Comparison of ENCODE assay signal across 14 mouse cellular contexts in genomic region chr10:7140282-7140681, GRCm38 (mm10).
A peak's percentile ranks its signal among the peaks of the same experiment; 100 is the strongest.
DNase-seq lines count a peak whose midpoint lies in the region; ATAC-seq and TF ChIP-seq lines count a peak whose summit lies in the region.
"Had no signal": no experiment of that assay in that cellular context is flagged by ENCODE, and none has a peak within 500 bp of the region (broad histone marks: within the 10 kb centered on the region; RNA-seq: fewer than 3 reads in every experiment).

No protein-coding gene starts in this region.

- WGBS in kidney, adult 2 months = 20% methylated on average over 6 of the region's 6 CpGs
- WGBS in liver, embryonic 13.5 days (ENCODE audit: insufficient replicate concordance) = 49% methylated on average over 6 of the region's 6 CpGs

- peak; percentile 22 for DNase-seq in adrenal gland, postnatal 10 days
- no peak for DNase-seq in adrenal gland, postnatal 4 days (ENCODE audit: low spot score in 2 of 2)
- DNase-seq in kidney, adult 2 months = peak; percentile 93
- no peak for DNase-seq in liver, embryonic 13.5 days
- DNase-seq in layer of hippocampus, adult 2 months (ENCODE audit: low spot score in 2 of 2) = no peak
- DNase-seq in thymus, postnatal 10 days (ENCODE audit: low spot score in 2 of 2) = no peak
- no peak for DNase-seq in frontal cortex, postnatal 36 days (ENCODE audit: low spot score in 2 of 2)
- DNase-seq: gastrocnemius, postnatal 36 days; heart, postnatal 36 days; layer of hippocampus, adult 9-11 months had no signal

- ATAC-seq in liver, embryonic 13.5 days (ENCODE audit: low read depth) = peak; percentile 58

- peak overlapping the region; percentile 9; the same call in 1 of the 2 replicates for H3K27ac ChIP-seq in bone marrow macrophage, adult 2 months (ENCODE audit: insufficient read depth, low read depth, low read length)
- H3K27ac ChIP-seq in kidney, adult 2 months (ENCODE audit: insufficient read depth, low read depth, low read length) = no peak overlapping the region
- no peak overlapping the region for H3K27ac ChIP-seq in liver, embryonic 13.5 days
- no peak overlapping the region for H3K27ac ChIP-seq in layer of hippocampus, adult 2 months
- H3K27ac ChIP-seq: limb, embryonic 13.5 days; midbrain, embryonic 10.5 days; neural tube, embryonic 12.5 days had no signal

- H3K9ac ChIP-seq in liver, embryonic 13.5 days = no peak overlapping the region
- H3K9ac ChIP-seq: limb, embryonic 13.5 days; neural tube, embryonic 12.5 days had no signal

- peaks cover 21% of the 10 kb centered on the region for H3K4me1 ChIP-seq in bone marrow macrophage, adult 2 months (ENCODE audit: control insufficient read depth, insufficient read depth, low read length)
- H3K4me1 ChIP-seq in kidney, adult 2 months (ENCODE audit: control insufficient read depth, insufficient read depth, low read length) = peaks cover 17% of the 10 kb centered on the region; the same call in 1 of the 2 replicates
- no peaks in the 10 kb centered on the region; the same call in 1 of the 2 replicates for H3K4me1 ChIP-seq in liver, embryonic 13.5 days (replicated peaks)
- H3K4me1 ChIP-seq: midbrain, embryonic 10.5 days; neural tube, embryonic 12.5 days had no signal

- no peak overlapping the region for H3K4me3 ChIP-seq in bone marrow macrophage, adult 2 months (ENCODE audit: insufficient read depth, low read length)
- H3K4me3 ChIP-seq in kidney, adult 2 months (ENCODE audit: insufficient read depth, low read depth, low read length) = no peak overlapping the region
- H3K4me3 ChIP-seq in liver, embryonic 13.5 days (replicated peaks) = no peak overlapping the region
- H3K4me3 ChIP-seq in layer of hippocampus, adult 2 months = no peak overlapping the region
- H3K4me3 ChIP-seq: limb, embryonic 13.5 days; midbrain, embryonic 10.5 days; neural tube, embryonic 12.5 days had no signal

- no peaks in the 10 kb centered on the region for H3K36me3 ChIP-seq in kidney, adult 2 months (ENCODE audit: control insufficient read depth, insufficient read depth, low read length)
- no peaks in the 10 kb centered on the region for H3K36me3 ChIP-seq in liver, embryonic 13.5 days
- H3K36me3 ChIP-seq: neural tube, embryonic 12.5 days had no signal

- TF ChIP-seq POLR2A in bone marrow macrophage, adult 2 months (IDR thresholded peaks at IDR 0.05; ENCODE audit: borderline replicate concordance, low read depth, low read length) = no peak
- no peak for TF ChIP-seq POLR2A in kidney, adult 2 months (IDR thresholded peaks at IDR 0.05; ENCODE audit: low read depth, low read length)

- H3K4me2 ChIP-seq in liver, embryonic 13.5 days = no peak overlapping the region
- H3K4me2 ChIP-seq: limb, embryonic 13.5 days; neural tube, embryonic 12.5 days had no signal

- no peaks in the 10 kb centered on the region for H3K9me3 ChIP-seq in liver, embryonic 13.5 days (replicated peaks)
- H3K9me3 ChIP-seq: limb, embryonic 13.5 days; midbrain, embryonic 10.5 days; neural tube, embryonic 12.5 days had no signal

- no peaks in the 10 kb centered on the region for H3K27me3 ChIP-seq in kidney, adult 2 months (replicated peaks; ENCODE audit: control insufficient read depth, insufficient read depth, low read length)
- H3K27me3 ChIP-seq in liver, embryonic 13.5 days = no peaks in the 10 kb centered on the region
- H3K27me3 ChIP-seq: limb, embryonic 13.5 days; neural tube, embryonic 12.5 days had no signal

- TF ChIP-seq CTCF in bone marrow macrophage, adult 2 months (IDR thresholded peaks at IDR 0.05; ENCODE audit: low read depth, low read length) = no peak
- TF ChIP-seq CTCF in kidney, adult 2 months (conservative IDR thresholded peaks at IDR 0.05; ENCODE audit: insufficient read depth, insufficient read length, low read depth, low read length) = no peak
- TF ChIP-seq CTCF in layer of hippocampus, adult 2 months (conservative IDR thresholded peaks at IDR 0.05) = no peak

Comparison
In these comparisons a context has a peak if more than half of its experiments do, and no peak if none do; other contexts are left out.
1. DNase-seq: peak in adrenal gland, postnatal 10 days (single experiment) and kidney, adult 2 months (single experiment); none in adrenal gland, postnatal 4 days (0 of 2), liver, embryonic 13.5 days (single experiment), layer of hippocampus, adult 2 months (0 of 2), thymus, postnatal 10 days (0 of 2) and frontal cortex, postnatal 36 days (0 of 2).